ENCODE assay signal across 8 mouse cellular contexts in the genomic region with DNA sequence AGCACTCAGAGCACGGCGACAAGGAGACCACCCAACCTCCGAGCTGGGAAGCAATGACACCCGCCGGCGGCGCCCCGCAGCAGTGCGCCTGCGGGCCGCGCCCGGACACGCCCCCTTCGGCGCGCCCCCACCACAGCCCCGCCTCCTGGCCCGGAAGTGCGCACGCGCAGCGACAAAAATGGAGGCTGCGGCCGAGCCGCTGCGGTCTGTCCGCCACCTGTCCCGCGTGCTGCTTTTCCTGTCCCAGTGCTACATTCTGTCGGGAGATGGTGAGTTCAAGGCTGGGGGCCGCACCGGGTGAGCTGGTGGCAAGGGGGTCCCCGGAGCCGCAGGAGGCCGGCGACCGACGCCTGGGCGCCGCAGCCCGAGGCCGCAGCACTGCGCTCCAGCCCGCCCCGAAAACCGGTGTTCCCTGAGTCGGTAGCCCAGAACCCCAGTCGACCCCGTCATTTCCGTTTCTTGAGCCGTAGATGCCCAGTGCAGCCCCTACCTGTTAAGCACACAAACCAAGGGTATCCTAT. TPM values are rescaled to one million over a fixed set of nuclear protein-coding genes. Genes with fewer than 3 reads are reported as not detected.
DNase-seq lines count a peak whose midpoint lies in the region; ATAC-seq and TF ChIP-seq lines count a peak whose summit lies in the region.

No protein-coding gene starts in this region.

- no peak for TF ChIP-seq EP300 in MEL (IDR thresholded peaks at IDR 0.05; ENCODE audit: low read depth in 1 of 2, low read length in 2 of 2)

- H3K9me3 ChIP-seq in MEL (replicated peaks; ENCODE audit: insufficient read depth, low read length) = no peaks in the 10 kb centered on the region
- H3K9me3 ChIP-seq in forebrain, postnatal 0 days (ENCODE audit: low read length) = no peaks in the 10 kb centered on the region
- H3K9me3 ChIP-seq in neural tube, embryonic 15.5 days (replicated peaks) = no peaks in the 10 kb centered on the region

- ATAC-seq in forebrain, postnatal 0 days = peak; percentile 97
- ATAC-seq in neural tube, embryonic 15.5 days (ENCODE audit: low FRiP score) = peak; percentile 96

- peak overlapping the region; percentile 68 for H3K4me2 ChIP-seq in forebrain, postnatal 0 days (ENCODE audit: low read depth)
- H3K4me2 ChIP-seq in neural tube, embryonic 15.5 days = peak overlapping the region; percentile 73

- no peak for TF ChIP-seq RAD21 in MEL (IDR thresholded peaks at IDR 0.05; ENCODE audit: low read depth, low read length)

- 1% methylated on average over 51 of the region's 52 CpGs for WGBS in forebrain, postnatal 0 days
- under 1% methylated on average over 52 of the region's 52 CpGs for WGBS in lung, adult 2 months
- under 1% methylated on average over 50 of the region's 52 CpGs for WGBS in neural tube, embryonic 15.5 days

- H3K4me3 ChIP-seq in MEL (ENCODE audit: control insufficient read depth in 1 of 2, insufficient read depth in 1 of 2, low read depth in 2 of 2, low read length in 2 of 2) = peak overlapping the region; percentile 97
- peak overlapping the region; percentile 69 for H3K4me3 ChIP-seq in forebrain, postnatal 0 days (ENCODE audit: low read depth, low read length)
- H3K4me3 ChIP-seq in layer of hippocampus, adult 2 months = peak overlapping the region; percentile 77
- H3K4me3 ChIP-seq in lung, adult 2 months (replicated peaks; ENCODE audit: extremely low read depth, low read depth, low read length) = peak overlapping the region; percentile 99
- peak overlapping the region; percentile 90 for H3K4me3 ChIP-seq in neural tube, embryonic 15.5 days (replicated peaks)

- peaks cover 9% of the 10 kb centered on the region for H3K79me2 ChIP-seq in MEL (ENCODE audit: control insufficient read depth, insufficient read depth, low read length, poor library complexity)

- H3K27me3 ChIP-seq in MEL (ENCODE audit: control insufficient read depth in 1 of 2, insufficient read depth in 2 of 2, low read length in 2 of 2) = no peaks in the 10 kb centered on the region
- no peaks in the 10 kb centered on the region for H3K27me3 ChIP-seq in forebrain, postnatal 0 days (ENCODE audit: insufficient read depth, low read length)
- H3K27me3 ChIP-seq in neural tube, embryonic 15.5 days (replicated peaks) = no peaks in the 10 kb centered on the region

- TF ChIP-seq CTCF in MEL (IDR thresholded peaks at IDR 0.05 in 2 of 3, conservative IDR thresholded peaks at IDR 0.05 in 1 of 3; ENCODE audit: control insufficient read depth in 1 of 3, insufficient read depth in 1 of 3, low read depth in 2 of 3, low read length in 3 of 3, poor library complexity in 1 of 3, severe bottlenecking in 1 of 3) = no peak
- no peak for TF ChIP-seq CTCF in forebrain, postnatal 0 days (IDR thresholded peaks at IDR 0.05; ENCODE audit: low read depth)
- peak; percentile 31 for TF ChIP-seq CTCF in layer of hippocampus, adult 2 months (conservative IDR thresholded peaks at IDR 0.05)
- no peak for TF ChIP-seq CTCF in lung, adult 2 months (IDR thresholded peaks at IDR 0.05; ENCODE audit: insufficient read depth, low read length)

- TF ChIP-seq POLR2A in MEL (IDR thresholded peaks at IDR 0.05; ENCODE audit: control insufficient read depth in 1 of 2, insufficient read depth in 1 of 2, low read depth in 1 of 2, low read length in 2 of 2, poor library complexity in 1 of 2) = peak; percentile 82 to 90; a peak in 3 of 4 replicates
- peak; percentile 78; the same call in 1 of the 2 replicates for TF ChIP-seq POLR2A in lung, adult 2 months (IDR thresholded peaks at IDR 0.05; ENCODE audit: borderline replicate concordance, extremely low read depth, low read depth, low read length)

- peak overlapping the region; percentile 88 for H3K9ac ChIP-seq in MEL (ENCODE audit: control insufficient read depth, low read depth, low read length, poor library complexity, severe bottlenecking)
- H3K9ac ChIP-seq in forebrain, postnatal 0 days = peak overlapping the region; percentile 83
- peak overlapping the region; percentile 93 for H3K9ac ChIP-seq in neural tube, embryonic 15.5 days (replicated peaks)

- peaks cover 0 to 4% of the 10 kb centered on the region in 2 experiments; a peak in 3 of 4 replicates for H3K36me3 ChIP-seq in MEL (ENCODE audit: control insufficient read depth in 1 of 2, insufficient read depth in 2 of 2, low read length in 2 of 2)
- peaks cover 18% of the 10 kb centered on the region for H3K36me3 ChIP-seq in forebrain, postnatal 0 days (ENCODE audit: insufficient read depth)
- peaks cover 29% of the 10 kb centered on the region for H3K36me3 ChIP-seq in neural tube, embryonic 15.5 days

- H3K4me1 ChIP-seq in MEL (ENCODE audit: control insufficient read depth in 1 of 2, insufficient read depth in 2 of 2, low read length in 2 of 2) = peaks cover 0 to 6% of the 10 kb centered on the region in 2 experiments; a peak in 2 of 4 replicates
- peaks cover 7% of the 10 kb centered on the region; the same call in 1 of the 2 replicates for H3K4me1 ChIP-seq in forebrain, postnatal 0 days (ENCODE audit: insufficient read depth)
- H3K4me1 ChIP-seq in lung, adult 2 months (ENCODE audit: control insufficient read depth, insufficient read depth, low read length) = peaks cover 6% of the 10 kb centered on the region
- peaks cover 21% of the 10 kb centered on the region for H3K4me1 ChIP-seq in neural tube, embryonic 15.5 days

- peak; percentile 85 for DNase-seq in MEL (ENCODE audit: low read depth, low spot score)
- peak; percentile 84 to 94 for DNase-seq in cerebellum, adult 18-20 months
- DNase-seq in forebrain, postnatal 0 days = peak; percentile 95
- peak; percentile 93 for DNase-seq in heart, postnatal 4 days
- DNase-seq in layer of hippocampus, adult 2 months (ENCODE audit: low spot score in 2 of 2) = peak; percentile 86 to 90
- peak; percentile 91 for DNase-seq in lung, adult 2 months
- peak; percentile 95 for DNase-seq in testis, postnatal 10 days (ENCODE audit: low spot score)

- peak overlapping the region; percentile 41 for H3K27ac ChIP-seq in MEL (ENCODE audit: control insufficient read depth, low read depth, low read length)
- peak overlapping the region; percentile 76 for H3K27ac ChIP-seq in forebrain, postnatal 0 days (ENCODE audit: low read depth, low read length)
- H3K27ac ChIP-seq in layer of hippocampus, adult 2 months = peak overlapping the region; percentile 90
- peak overlapping the region; percentile 86 for H3K27ac ChIP-seq in neural tube, embryonic 15.5 days (replicated peaks)

TF ChIP-seq in MEL, 35 proteins besides CTCF, POLR2A, EP300 and RAD21 (continues in another document):
- TF ChIP-seq ELF1 (IDR thresholded peaks at IDR 0.05; ENCODE audit: low read depth, low read length) = peak; percentile 81
- TF ChIP-seq MAZ (IDR thresholded peaks at IDR 0.05; ENCODE audit: low read depth, low read length) = peak; percentile 32; the same call in 1 of the 2 replicates
- TF ChIP-seq HCFC1 (IDR thresholded peaks at IDR 0.05; ENCODE audit: low read depth, low read length) = peak; percentile 66
- no peak for TF ChIP-seq JUND (IDR thresholded peaks at IDR 0.05; ENCODE audit: low read depth, low read length)
- TF ChIP-seq RCOR1 (IDR thresholded peaks at IDR 0.05; ENCODE audit: low read depth, low read length) = no peak
- peak; percentile 84 for TF ChIP-seq POLR2AphosphoS2 (IDR thresholded peaks at IDR 0.05; ENCODE audit: low read length)
- no peak for TF ChIP-seq GABPA (IDR thresholded peaks at IDR 0.05; ENCODE audit: low read depth, low read length)
- TF ChIP-seq ETS1 (IDR thresholded peaks at IDR 0.05; ENCODE audit: low read depth, low read length) = no peak
- no peak for TF ChIP-seq CHD2 (IDR thresholded peaks at IDR 0.05; ENCODE audit: low read length)
- peak; percentile 51 for TF ChIP-seq ZMIZ1 (IDR thresholded peaks at IDR 0.05; ENCODE audit: low read depth, low read length)
- TF ChIP-seq SIN3A (IDR thresholded peaks at IDR 0.05; ENCODE audit: low read length) = peak; percentile 18
- TF ChIP-seq MAX (IDR thresholded peaks at IDR 0.05; ENCODE audit: low read length) = peak; percentile 31; the same call in 1 of the 2 replicates
- peak; percentile 72 for TF ChIP-seq MXI1 (IDR thresholded peaks at IDR 0.05; ENCODE audit: low read depth, low read length)
- no peak for TF ChIP-seq USF1 (IDR thresholded peaks at IDR 0.05; ENCODE audit: low read depth, low read length)
- peak; percentile 80 for TF ChIP-seq NRF1 (IDR thresholded peaks at IDR 0.05; ENCODE audit: insufficient read depth, low read depth, low read length, poor library complexity, severe bottlenecking)
- TF ChIP-seq NELFE (IDR thresholded peaks at IDR 0.05; ENCODE audit: low read depth, low read length) = peak; percentile 82
- TF ChIP-seq UBTF (IDR thresholded peaks at IDR 0.05; ENCODE audit: borderline replicate concordance, insufficient read depth, low read depth, low read length) = no peak
- TF ChIP-seq MYC (IDR thresholded peaks at IDR 0.05; ENCODE audit: low read depth, low read length) = no peak
- TF ChIP-seq E2F4 (IDR thresholded peaks at IDR 0.05; ENCODE audit: borderline replicate concordance, low read depth, low read length) = no peak
- TF ChIP-seq MEF2A (IDR thresholded peaks at IDR 0.05; ENCODE audit: extremely low read depth, insufficient replicate concordance, low read depth, low read length, poor library complexity, severe bottlenecking) = no peak

RNA-seq across cellular contexts. Expression of a gene that starts 2.4 kb away (rescaled TPM):
- 46.3 and 52.0 TPM in 2 replicates for total RNA-seq in MEL (2012; rRNA removed)
- 10 to 100 TPM in 1 of 2 experiments, not detected in 1; 50.3 TPM for polyA plus RNA-seq in MEL (2012; ENCODE audit: insufficient read depth in 1 of 2, insufficient read length in 2 of 2, low read depth in 1 of 2, low replicate concordance in 2 of 2, missing spikeins in 1 of 2)
- total RNA-seq in forebrain, postnatal 0 days (2014; rRNA removed) = 68.9 and 94.6 TPM in 2 replicates
- polyA plus RNA-seq in forebrain, postnatal 0 days (2015; fragmentation: Nextera tagmentation; extraction: Ambion mirVana) = 105 and 118 TPM in 2 replicates
- total RNA-seq in heart, postnatal 4 days (2021) = 10 to 100 TPM; 17.2 to 20.1 TPM
- total RNA-seq in layer of hippocampus, adult 2 months (2021) = 10 to 100 TPM; 41.3 to 48.2 TPM
- polyA plus RNA-seq in lung, adult 2 months (2012; rRNA removed) = 85.5 and 92.1 TPM in 2 replicates
- 80.8 and 90.8 TPM in 2 replicates for polyA plus RNA-seq in neural tube, embryonic 15.5 days (2015; fragmentation: Nextera tagmentation; extraction: Ambion mirVana)

RNA-seq across cellular contexts. Expression of a gene that starts 48.7 kb away (rescaled TPM):
- 15.3 and 18.7 TPM in 2 replicates for total RNA-seq in MEL (2012; rRNA removed)
- polyA plus RNA-seq in MEL (2012; ENCODE audit: insufficient read depth in 1 of 2, insufficient read length in 2 of 2, low read depth in 1 of 2, low replicate concordance in 2 of 2, missing spikeins in 1 of 2) = 10 to 100 TPM in 1 of 2 experiments, not detected in 1; 26.3 TPM
- 26.3 and 30.8 TPM in 2 replicates for total RNA-seq in forebrain, postnatal 0 days (2014; rRNA removed)
- polyA plus RNA-seq in forebrain, postnatal 0 days (2015; fragmentation: Nextera tagmentation; extraction: Ambion mirVana) = 16.9 and 19.5 TPM in 2 replicates
- total RNA-seq in heart, postnatal 4 days (2021) = 10 to 100 TPM; 30.2 to 30.9 TPM
- total RNA-seq in layer of hippocampus, adult 2 months (2021) = 10 to 100 TPM; 31.3 to 35.3 TPM
- 3.8 and 4.1 TPM in 2 replicates for polyA plus RNA-seq in lung, adult 2 months (2012; rRNA removed)
- polyA plus RNA-seq in neural tube, embryonic 15.5 days (2015; fragmentation: Nextera tagmentation; extraction: Ambion mirVana) = 20.5 and 22.3 TPM in 2 replicates

Comparison
In these comparisons a context has a peak if more than half of its experiments do, and no peak if none do; other contexts are left out.
1. Peak in every context shown above with its lines: DNase-seq, ATAC-seq, H3K4me3 ChIP-seq and H3K27ac ChIP-seq.